Mouse (Mus musculus): ENCODE results near the gene Gadd45gip1. TPM values are rescaled to one million over a fixed set of nuclear protein-coding genes. Genes with fewer than 3 reads are reported as not detected.

Gadd45gip1 gene
- polyA plus RNA-seq, 1 experiment from 2014 or later, result 46.5 TPM

GRCm38 (mm10) chr8:84872309-84872965 is 41.1 kb downstream of the Gadd45gip1 start:
- H3K36me3 ChIP-seq, result peaks cover 24% of the 10 kb centered on the region
- no peaks in the 10 kb centered on the region for H3K9me3 ChIP-seq
- ATAC-seq (ENCODE audit: insufficient number of reproducible peaks, insufficient read depth, low FRiP score, low TSS enrichment, low read depth), result peak; percentile 39
- H3K4me1 ChIP-seq (replicated peaks), result peaks cover 13% of the 10 kb centered on the region
- H3K27ac ChIP-seq, result no peak overlapping the region
- H3K4me2 ChIP-seq, result peak overlapping the region; percentile 83
- peaks cover 13% of the 10 kb centered on the region for H3K27me3 ChIP-seq
- H3K4me3 ChIP-seq (replicated peaks), result peak overlapping the region; percentile 49
- peak overlapping the region; percentile 63 for H3K9ac ChIP-seq (replicated peaks)
- 3% methylated on average over 54 of the region's 54 CpGs for WGBS

DNA sequence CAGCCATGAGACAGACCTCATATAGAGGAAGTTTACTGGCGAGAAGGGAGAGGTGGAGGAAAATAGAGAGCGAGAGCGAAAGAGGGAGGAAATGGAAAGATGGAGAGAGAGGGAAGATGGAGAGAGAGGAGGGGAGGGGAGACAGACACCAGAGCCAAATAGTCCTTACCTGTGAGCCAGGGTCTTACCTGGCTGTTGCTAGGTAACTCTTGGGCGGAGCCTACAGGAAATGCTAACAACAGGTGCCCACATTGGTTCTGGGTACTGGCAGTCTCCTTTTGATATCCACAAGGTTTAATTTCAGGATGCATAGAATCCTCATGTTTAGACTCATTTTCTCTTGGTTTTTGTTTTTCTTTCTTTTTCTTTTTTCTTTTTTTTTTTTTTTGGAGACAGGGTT is 41.7 kb downstream of the Gadd45gip1 start:
- Histone ChIP-seq H3K9ac (replicated peaks) (peak overlapping the region; percentile 63; the same call in 1 of the 2 replicates), H3K27me3 (peaks cover 13% of the 10 kb centered on the region), H3K4me1 (replicated peaks) (peaks cover 13% of the 10 kb centered on the region), H3K27ac (no peak overlapping the region), H3K4me3 (replicated peaks) (peak overlapping the region; percentile 49), H3K4me2 (peak overlapping the region; percentile 83), H3K9me3 (no peaks in the 10 kb centered on the region), H3K36me3 (peaks cover 18% of the 10 kb centered on the region)
- no peak for ATAC-seq (ENCODE audit: insufficient number of reproducible peaks, insufficient read depth, low FRiP score, low TSS enrichment, low read depth)
- WGBS, result 65% methylated on average over 4 of the region's 4 CpGs

DNA sequence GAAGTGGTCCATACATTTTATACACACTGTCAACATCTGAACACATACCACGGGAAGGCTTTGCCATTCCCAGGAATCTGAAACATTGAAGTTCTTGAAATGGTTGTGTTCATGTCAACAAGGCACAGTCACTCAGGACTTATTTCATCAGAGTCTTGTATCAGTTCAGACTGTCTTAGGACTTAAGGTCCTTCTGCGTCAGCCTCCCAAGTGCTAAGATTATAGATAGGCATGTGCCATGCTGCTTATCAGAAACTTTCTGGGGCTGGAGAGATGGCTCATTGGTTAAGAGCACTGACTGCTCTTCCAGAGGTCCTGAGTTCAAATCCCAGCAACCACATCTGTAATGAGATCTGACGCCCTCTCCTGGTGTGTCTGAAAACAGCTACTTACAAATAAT is 43.0 kb downstream of the Gadd45gip1 start:
- no peak for ATAC-seq (ENCODE audit: insufficient number of reproducible peaks, insufficient read depth, low FRiP score, low TSS enrichment, low read depth)
- Histone ChIP-seq H3K4me3 (replicated peaks) (no peak overlapping the region), H3K27me3 (peaks cover 13% of the 10 kb centered on the region), H3K4me2 (no peak overlapping the region), H3K36me3 (peaks cover 5% of the 10 kb centered on the region), H3K9ac (replicated peaks) (no peak overlapping the region), H3K4me1 (replicated peaks) (peaks cover 13% of the 10 kb centered on the region), H3K27ac (no peak overlapping the region), H3K9me3 (no peaks in the 10 kb centered on the region)
- WGBS, result 92% methylated on average over 3 of the region's 3 CpGs

- Histone ChIP-seq H3K27ac (no peak overlapping the region), H3K36me3 (peaks cover 3% of the 10 kb centered on the region; the same call in 1 of the 2 replicates), H3K4me1 (replicated peaks) (peaks cover 5% of the 10 kb centered on the region), H3K4me3 (replicated peaks) (no peak overlapping the region), H3K4me2 (no peak overlapping the region), H3K9me3 (no peaks in the 10 kb centered on the region), H3K9ac (replicated peaks) (no peak overlapping the region), H3K27me3 (peaks cover 6% of the 10 kb centered on the region)
- WGBS, result 83% methylated on average over 3 of the region's 3 CpGs
- no peak for ATAC-seq (ENCODE audit: insufficient number of reproducible peaks, insufficient read depth, low FRiP score, low TSS enrichment, low read depth)
Observed at GRCm38 (mm10) chr8:84877297-84878035, 46.1 kb downstream of the Gadd45gip1 start.

- H3K27me3 ChIP-seq, result no peaks in the 10 kb centered on the region
- H3K4me1 ChIP-seq (replicated peaks), result no peaks in the 10 kb centered on the region
- no peak overlapping the region for H3K9ac ChIP-seq (replicated peaks)
- no peak overlapping the region for H3K4me3 ChIP-seq (replicated peaks)
- H3K27ac ChIP-seq, result no peak overlapping the region
- no peak overlapping the region for H3K4me2 ChIP-seq
- no peak for ATAC-seq (ENCODE audit: insufficient number of reproducible peaks, insufficient read depth, low FRiP score, low TSS enrichment, low read depth)
- 82% methylated on average over 1 of the region's 1 CpGs for WGBS
- no peaks in the 10 kb centered on the region for H3K9me3 ChIP-seq
- H3K36me3 ChIP-seq, result peaks cover 3% of the 10 kb centered on the region; the same call in 1 of the 2 replicates
Observed at GRCm38 (mm10) chr8:84878915-84879314, 47.6 kb downstream of the Gadd45gip1 start.

DNA sequence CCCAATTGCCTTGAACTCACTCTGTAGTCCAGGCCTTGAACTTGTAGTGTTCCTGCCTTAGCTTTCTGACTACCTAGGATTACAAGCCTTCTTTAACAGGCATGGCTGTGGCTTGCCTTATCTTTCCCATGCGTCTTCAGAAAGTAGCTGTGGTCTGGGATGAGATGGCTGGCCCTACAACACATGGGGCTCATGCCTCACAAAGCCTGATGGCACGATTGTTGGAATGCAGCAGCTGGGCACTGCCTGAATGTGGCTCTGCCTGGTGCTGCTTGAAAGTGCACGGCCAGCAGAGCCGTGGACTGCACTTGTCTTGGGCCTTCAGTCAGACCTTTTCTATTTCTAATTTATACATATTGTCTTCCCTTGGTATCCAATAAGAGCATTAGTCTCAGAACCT is 53.4 kb downstream of the Gadd45gip1 start:
- Histone ChIP-seq H3K9ac (replicated peaks) (no peak overlapping the region), H3K4me3 (replicated peaks) (no peak overlapping the region), H3K4me1 (replicated peaks) (no peaks in the 10 kb centered on the region), H3K4me2 (no peak overlapping the region), H3K9me3 (no peaks in the 10 kb centered on the region), H3K27me3 (no peaks in the 10 kb centered on the region), H3K36me3 (peaks cover 46% of the 10 kb centered on the region), H3K27ac (no peak overlapping the region)
- 82% methylated on average over 4 of the region's 4 CpGs for WGBS
- ATAC-seq (ENCODE audit: insufficient number of reproducible peaks, insufficient read depth, low FRiP score, low TSS enrichment, low read depth), result no peak

Small RNA genes within 50 kb of the gene (microRNA-seq; reads per million reads assigned to microRNA genes)
- 2.8 reads per million, percentile 7 among the genes with 10 or more reads in this experiment for gene Mir7069

Other genes with a start within 250 kb of the Gadd45gip1 start
- gene Ier2, start 168.7 kb upstream of the Gadd45gip1 start, polyA plus RNA-seq (2016; fragmentation: Nextera tagmentation; extraction: Ambion mirVana), result 134 and 144 TPM in 2 replicates
- 63.4 and 66.9 TPM in 2 replicates for gene Trmt1, start 145.2 kb upstream of the Gadd45gip1 start, polyA plus RNA-seq (2016; fragmentation: Nextera tagmentation; extraction: Ambion mirVana)
- 16.9 and 21.4 TPM in 2 replicates for gene Nacc1, start 143.7 kb upstream of the Gadd45gip1 start, polyA plus RNA-seq (2016; fragmentation: Nextera tagmentation; extraction: Ambion mirVana)
- gene Lyl1, start 130.1 kb upstream of the Gadd45gip1 start, polyA plus RNA-seq (2016; fragmentation: Nextera tagmentation; extraction: Ambion mirVana), result 3.7 and 4.7 TPM in 2 replicates
- 9.7 and 11.8 TPM in 2 replicates for gene G430095P16Rik, start 108.5 kb upstream of the Gadd45gip1 start, polyA plus RNA-seq (2016; fragmentation: Nextera tagmentation; extraction: Ambion mirVana)
- 14.5 and 18.1 TPM in 2 replicates for gene Nfix, start 31.2 kb upstream of the Gadd45gip1 start, polyA plus RNA-seq (2016; fragmentation: Nextera tagmentation; extraction: Ambion mirVana)
- 4.1 and 5.1 TPM in 2 replicates for gene Dand5, start 8.7 kb upstream of the Gadd45gip1 start, polyA plus RNA-seq (2016; fragmentation: Nextera tagmentation; extraction: Ambion mirVana)
- 104 and 109 TPM in 2 replicates for gene Rad23a, start 9.1 kb downstream of the Gadd45gip1 start, polyA plus RNA-seq (2016; fragmentation: Nextera tagmentation; extraction: Ambion mirVana)
- 764 and 842 TPM in 2 replicates for gene Calr, start 15.4 kb downstream of the Gadd45gip1 start, polyA plus RNA-seq (2016; fragmentation: Nextera tagmentation; extraction: Ambion mirVana)
- 109 and 114 TPM in 2 replicates for gene Farsa, start 25.5 kb downstream of the Gadd45gip1 start, polyA plus RNA-seq (2016; fragmentation: Nextera tagmentation; extraction: Ambion mirVana)
- 86.5 and 88.8 TPM in 2 replicates for gene Syce2, start 40.6 kb downstream of the Gadd45gip1 start, polyA plus RNA-seq (2016; fragmentation: Nextera tagmentation; extraction: Ambion mirVana)
- gene Gcdh, start 62.4 kb downstream of the Gadd45gip1 start, polyA plus RNA-seq (2016; fragmentation: Nextera tagmentation; extraction: Ambion mirVana), result 42.8 and 44.9 TPM in 2 replicates
- 4.3 and 5.1 TPM in 2 replicates for gene Klf1, start 70.4 kb downstream of the Gadd45gip1 start, polyA plus RNA-seq (2016; fragmentation: Nextera tagmentation; extraction: Ambion mirVana)
- 12.8 and 14.0 TPM in 2 replicates for gene Dnase2a, start 77.0 kb downstream of the Gadd45gip1 start, polyA plus RNA-seq (2016; fragmentation: Nextera tagmentation; extraction: Ambion mirVana)
- gene Mast1, start 105.8 kb downstream of the Gadd45gip1 start, polyA plus RNA-seq (2016; fragmentation: Nextera tagmentation; extraction: Ambion mirVana), result 0.33 and 0.60 TPM in 2 replicates
- gene Rtbdn, start 115.5 kb downstream of the Gadd45gip1 start, polyA plus RNA-seq (2016; fragmentation: Nextera tagmentation; extraction: Ambion mirVana), result 0.34 and 0.58 TPM in 2 replicates
- not detected in 2 replicates for gene Gm49661, start 137.9 kb downstream of the Gadd45gip1 start, polyA plus RNA-seq (2016; fragmentation: Nextera tagmentation; extraction: Ambion mirVana)
- gene Prdx2, start 138.1 kb downstream of the Gadd45gip1 start, polyA plus RNA-seq (2016; fragmentation: Nextera tagmentation; extraction: Ambion mirVana), result 1,079 and 1,120 TPM in 2 replicates
- 105 and 122 TPM in 2 replicates for gene Rnaseh2a, start 138.2 kb downstream of the Gadd45gip1 start, polyA plus RNA-seq (2016; fragmentation: Nextera tagmentation; extraction: Ambion mirVana)
- 7.6 and 10.5 TPM in 2 replicates for gene Junb, start 147.2 kb downstream of the Gadd45gip1 start, polyA plus RNA-seq (2016; fragmentation: Nextera tagmentation; extraction: Ambion mirVana)
- gene Hook2, start 159.1 kb downstream of the Gadd45gip1 start, polyA plus RNA-seq (2016; fragmentation: Nextera tagmentation; extraction: Ambion mirVana), result 19.3 and 19.7 TPM in 2 replicates
- gene Best2, start 183.0 kb downstream of the Gadd45gip1 start, polyA plus RNA-seq (2016; fragmentation: Nextera tagmentation; extraction: Ambion mirVana), result not detected in 2 replicates
- 134 TPM in 2 replicates for gene Asna1, start 193.8 kb downstream of the Gadd45gip1 start, polyA plus RNA-seq (2016; fragmentation: Nextera tagmentation; extraction: Ambion mirVana)
- 177 and 182 TPM in 2 replicates for gene Trir, start 195.3 kb downstream of the Gadd45gip1 start, polyA plus RNA-seq (2016; fragmentation: Nextera tagmentation; extraction: Ambion mirVana)
- gene Tnpo2, start 205.4 kb downstream of the Gadd45gip1 start, polyA plus RNA-seq (2016; fragmentation: Nextera tagmentation; extraction: Ambion mirVana), result 30.5 and 31.7 TPM in 2 replicates
- 27.4 and 29.9 TPM in 2 replicates for gene Fbxw9, start 228.5 kb downstream of the Gadd45gip1 start, polyA plus RNA-seq (2016; fragmentation: Nextera tagmentation; extraction: Ambion mirVana)
- gene Gm5741, start 236.5 kb downstream of the Gadd45gip1 start, polyA plus RNA-seq (2016; fragmentation: Nextera tagmentation; extraction: Ambion mirVana), result 1.1 TPM in 1 of 2 replicates, not detected in the other
- 71.5 and 72.3 TPM in 2 replicates for gene Dhps, start 240.2 kb downstream of the Gadd45gip1 start, polyA plus RNA-seq (2016; fragmentation: Nextera tagmentation; extraction: Ambion mirVana)
- gene Wdr83os, start 249.2 kb downstream of the Gadd45gip1 start, polyA plus RNA-seq (2016; fragmentation: Nextera tagmentation; extraction: Ambion mirVana), result 121 and 123 TPM in 2 replicates
- 49.9 and 52.2 TPM in 2 replicates for gene Wdr83, start 249.8 kb downstream of the Gadd45gip1 start, polyA plus RNA-seq (2016; fragmentation: Nextera tagmentation; extraction: Ambion mirVana)